Mouse (Mus musculus) gastrocnemius, postnatal 36 days (tissue): ENCODE measurements around the gene Lama1. TPM values are rescaled to one million over a fixed set of nuclear protein-coding genes. Genes with fewer than 3 reads are reported as not detected.
A peak's percentile ranks its signal among the peaks of the same experiment; 100 is the strongest.

ENCODE experiments used
- DNase-seq, 2 experiments: peaks; one replicate each; pipeline ENCODE4 v3.0.0; 2022
- intact Hi-C: fragments of 180-260 bp; cut with DNase I; formaldehyde crosslinking; loops from one replicate; pipeline ENCODE4 v1.15.1; 2025
- long read RNA-seq, 2 experiments: library from polyadenylated mRNA; stranded (forward); transcript quantifications; one replicate each; pipeline ENCODE4 v2.0.0; 2021
- total RNA-seq, 2 experiments: library from RNA; stranded (reverse); gene quantifications; 2 replicates each; pipeline ENCODE4 v1.2.3; 2021

The Lama1 gene
- under 1 TPM; 0.05 to 0.08 TPM for total RNA-seq
- long read RNA-seq, experiment 1: 0 reads
- long read RNA-seq, experiment 2: 0 reads

- DNase-seq: peak; percentile 25 to 52
- intact Hi-C loops: no loop called here
These were observed at the start of gene Lama1 for GRCm38 (mm10) chr17:67696694-67697386. Gene Lama1, plus strand, starts transcription at chr17:67697259.

- intact Hi-C loops: no loop called here
- DNase-seq: peak in 1 of 2 experiments; percentile 38
These were observed 45.6 kb upstream of the Lama1 start for GRCm38 (mm10) chr17:67651506-67651905.

GRCm38 (mm10) chr17:67664299-67664698 lies 32.8 kb upstream of the Lama1 start:
- no peak for DNase-seq
- intact Hi-C loops: loop anchor here (10.0 kb wide), 1 partner anchor 309 kb away; the partner anchor contains the start of gene Ptprm

- intact Hi-C loops: loop anchor here (5.0 to 10.0 kb wide), 4 partner anchors 80 to 1090 kb away; partner anchors contain the start of gene Ptprm
- no peak for DNase-seq
These were observed 30.1 kb upstream of the Lama1 start for GRCm38 (mm10) chr17:67666981-67667380.

GRCm38 (mm10) chr17:67667981-67668380 lies 29.1 kb upstream of the Lama1 start:
- intact Hi-C loops: loop anchor here (5.0 to 10.0 kb wide), 4 partner anchors 81 to 1091 kb away; partner anchors contain the start of gene Ptprm
- peak; percentile 32 to 39 for DNase-seq

GRCm38 (mm10) chr17:67678576-67678975 lies 18.5 kb upstream of the Lama1 start:
- no peak for DNase-seq
- intact Hi-C loops: loop anchor here (10.0 kb wide), 1 partner anchor 304 kb away; no protein-coding TSS in a partner anchor

GRCm38 (mm10) chr17:67681084-67681483 lies 16.0 kb upstream of the Lama1 start:
- no peak for DNase-seq
- intact Hi-C loops: no loop called here

GRCm38 (mm10) chr17:67685022-67685743 lies 11.9 kb upstream of the Lama1 start:
- DNase-seq: no peak
- intact Hi-C loops: no loop called here

GRCm38 (mm10) chr17:67687505-67687904 lies 9.6 kb upstream of the Lama1 start:
- DNase-seq: no peak
- intact Hi-C loops: no loop called here

- intact Hi-C loops: no loop called here
These were observed 6.4 kb upstream of the Lama1 start for GRCm38 (mm10) chr17:67690689-67691088.

GRCm38 (mm10) chr17:67692651-67693050 lies 4.4 kb upstream of the Lama1 start:
- no peak for DNase-seq
- intact Hi-C loops: no loop called here

More at GRCm38 (mm10) chr17:67690689-67691088, 6.4 kb upstream of the Lama1 start:
- DNase-seq: no peak

GRCm38 (mm10) chr17:67693861-67694260 lies 3.2 kb upstream of the Lama1 start:
- intact Hi-C loops: no loop called here
- DNase-seq: no peak

- no peak for DNase-seq
- intact Hi-C loops: no loop called here
These were observed 417 bp downstream of the Lama1 start for GRCm38 (mm10) chr17:67697461-67697891.

- DNase-seq: no peak
- intact Hi-C loops: no loop called here
These were observed 1.2 kb downstream of the Lama1 start for GRCm38 (mm10) chr17:67698301-67698700.

GRCm38 (mm10) chr17:67701761-67702160 lies 4.7 kb downstream of the Lama1 start:
- intact Hi-C loops: no loop called here

GRCm38 (mm10) chr17:67702941-67703340 lies 5.9 kb downstream of the Lama1 start:
- intact Hi-C loops: no loop called here
- no peak for DNase-seq

More at GRCm38 (mm10) chr17:67701761-67702160, 4.7 kb downstream of the Lama1 start:
- no peak for DNase-seq

GRCm38 (mm10) chr17:67705035-67705769 lies 8.1 kb downstream of the Lama1 start:
- DNase-seq: no peak
- intact Hi-C loops: no loop called here

- intact Hi-C loops: no loop called here
- DNase-seq: no peak
These were observed 9.3 kb downstream of the Lama1 start for GRCm38 (mm10) chr17:67706372-67706771.

GRCm38 (mm10) chr17:67707793-67708364 lies 10.8 kb downstream of the Lama1 start:
- intact Hi-C loops: no loop called here
- DNase-seq: no peak

- DNase-seq: no peak
- intact Hi-C loops: no loop called here
These were observed 13.3 kb downstream of the Lama1 start for GRCm38 (mm10) chr17:67710377-67710781.
